Mouse (Mus musculus) ES-E14 (cell line): ENCODE measurements around the gene Stat3. TPM values are rescaled to one million over a fixed set of nuclear protein-coding genes. Genes with fewer than 3 reads are reported as not detected.

ENCODE experiments used
- DNase-seq: peaks from one replicate; pipeline ENCODE4 v3.0.0-alpha.2; 2013; ENCODE audit warnings: low read depth, low spot score
- H3K27ac ChIP-seq: 2 replicates; pipeline ENCODE4 v1.5.1; 2012; ENCODE audit warnings: low read depth, mild to moderate bottlenecking, low read length, moderate library complexity, mixed read lengths; ENCODE audit not compliant: poor library complexity, insufficient read depth, severe bottlenecking
- H3K36me3 ChIP-seq: 2 replicates; pipeline ENCODE4 v1.6.1; 2012; ENCODE audit warnings: mild to moderate bottlenecking, low read length, moderate library complexity, mixed read lengths; ENCODE audit not compliant: control insufficient read depth, poor library complexity, insufficient read depth, severe bottlenecking
- H3K4me1 ChIP-seq, 2 experiments: fragments of 150-350 bp in 1 of 2; sonication (generic) in 1 of 2; 2 replicates each; pipeline ENCODE4 v1.6.1; 2012; ENCODE audit warnings: low read length in 2 of 2, mild to moderate bottlenecking in 1 of 2, mixed read lengths in 1 of 2; ENCODE audit not compliant: control insufficient read depth in 2 of 2, insufficient read depth in 2 of 2, poor library complexity in 1 of 2
- H3K4me3 ChIP-seq, 2 experiments: fragments of 150-350 bp in 1 of 2; sonication (generic) in 1 of 2; 2 replicates each; pipeline ENCODE4 v1.5.1; 2012; ENCODE audit warnings: low read length in 2 of 2, low read depth in 1 of 2, mild to moderate bottlenecking in 1 of 2, mixed read lengths in 1 of 2; ENCODE audit not compliant: insufficient read depth in 1 of 2, poor library complexity in 1 of 2, severe bottlenecking in 1 of 2
- H3K9ac ChIP-seq: 2 replicates; pipeline ENCODE4 v1.6.1; 2012; ENCODE audit warnings: low read depth, mild to moderate bottlenecking, low read length, mixed read lengths; ENCODE audit not compliant: poor library complexity, insufficient read depth, severe bottlenecking
- H3K9me3 ChIP-seq: fragments of 150-350 bp; sonication (generic); 2 replicates; pipeline ENCODE4 v1.6.1; 2012; ENCODE audit warnings: low read depth, mild to moderate bottlenecking, low read length; ENCODE audit not compliant: control insufficient read depth, insufficient read depth
- CHD2 ChIP-seq: IDR thresholded peaks from 2 replicates; pipeline ENCODE4 v1.6.1; 2014; ENCODE audit warnings: mild to moderate bottlenecking, low read depth, low read length, inconsistent platforms
- HCFC1 ChIP-seq: IDR thresholded peaks from 2 replicates; pipeline ENCODE4 v1.6.1; 2012; ENCODE audit warnings: low read length, inconsistent platforms, borderline replicate concordance; ENCODE audit not compliant: insufficient read depth
- MAFK ChIP-seq: IDR thresholded peaks from 2 replicates; pipeline ENCODE4 v1.6.1; 2014; ENCODE audit warnings: mild to moderate bottlenecking, low read depth, low read length, inconsistent platforms; ENCODE audit not compliant: insufficient read depth
- ZC3H11A ChIP-seq: IDR thresholded peaks from 2 replicates; pipeline ENCODE4 v1.6.1; 2012; ENCODE audit warnings: low read depth, mild to moderate bottlenecking, inconsistent platforms, low read length, borderline replicate concordance
- ZNF384 ChIP-seq: IDR thresholded peaks from 2 replicates; pipeline ENCODE4 v1.6.1; 2012; ENCODE audit warnings: low read depth, low read length, inconsistent platforms
- in situ Hi-C, 2 experiments: fragments of 600-800 bp; cut with MboI; formaldehyde crosslinking; loops; one replicate each; pipeline ENCODE4 v1.15.1; 2025; ENCODE audit warnings: low sequenced_read_pairs in 2 of 2, inconsistent platforms in 1 of 2; ENCODE audit not compliant: unreplicated experiment in 2 of 2
- total RNA-seq: library from RNA; depleted of rRNA; stranded (reverse); fragments of 300-350 nt; gene quantifications from 2 replicates; pipeline ENCODE4 v1.2.3, GENCODE M21; 2012

The Stat3 gene
- total RNA-seq, 1 experiment = 61.5 TPM

DNA sequence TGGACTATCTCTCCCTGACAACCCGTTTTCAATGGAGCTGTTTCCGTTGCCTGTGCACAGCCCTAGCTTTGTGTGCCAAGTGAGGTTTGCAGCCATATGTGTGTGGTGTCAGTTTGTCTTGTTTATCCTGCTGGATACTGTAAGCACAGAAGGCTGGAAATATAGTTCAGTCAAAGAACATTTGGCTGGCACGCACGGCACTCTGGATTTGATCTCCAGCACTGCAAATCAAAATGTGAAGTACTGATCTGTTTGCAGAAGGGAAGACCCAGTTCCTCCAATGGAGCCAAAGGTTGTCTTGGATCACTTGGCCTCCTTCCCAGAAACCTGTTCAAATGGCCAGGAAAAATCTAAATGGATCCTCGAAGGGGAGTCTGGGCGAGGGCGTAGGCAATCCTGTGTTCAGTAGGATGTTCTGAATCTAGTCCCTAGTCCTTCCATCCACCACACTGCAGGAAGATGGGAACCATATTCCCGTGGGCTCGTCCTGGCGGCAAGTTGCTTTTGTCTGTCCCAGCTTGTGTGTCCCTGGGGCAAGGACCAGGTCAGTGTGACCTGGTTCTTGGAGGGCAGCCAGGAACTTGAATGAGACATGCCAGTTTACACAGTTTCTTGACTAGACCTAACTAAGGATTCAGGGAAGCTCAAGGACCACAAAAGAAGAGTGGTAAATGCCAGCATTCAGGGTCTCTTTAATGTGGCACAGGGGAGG is 68.9 kb downstream of the Stat3 start:
- in situ Hi-C loops = no loop called here
- H3K36me3 ChIP-seq = no peaks in the 10 kb centered on the region
- no peaks in the 10 kb centered on the region for H3K4me1 ChIP-seq
- no peak for TF ChIP-seq HCFC1
- TF ChIP-seq ZNF384 = no peak
- no peak for TF ChIP-seq ZC3H11A
- no peak for TF ChIP-seq MAFK
- DNase-seq = no peak
- no peak overlapping the region for H3K4me3 ChIP-seq
- no peak overlapping the region for H3K27ac ChIP-seq
- H3K9ac ChIP-seq = no peak overlapping the region
- H3K9me3 ChIP-seq = no peaks in the 10 kb centered on the region

DNA sequence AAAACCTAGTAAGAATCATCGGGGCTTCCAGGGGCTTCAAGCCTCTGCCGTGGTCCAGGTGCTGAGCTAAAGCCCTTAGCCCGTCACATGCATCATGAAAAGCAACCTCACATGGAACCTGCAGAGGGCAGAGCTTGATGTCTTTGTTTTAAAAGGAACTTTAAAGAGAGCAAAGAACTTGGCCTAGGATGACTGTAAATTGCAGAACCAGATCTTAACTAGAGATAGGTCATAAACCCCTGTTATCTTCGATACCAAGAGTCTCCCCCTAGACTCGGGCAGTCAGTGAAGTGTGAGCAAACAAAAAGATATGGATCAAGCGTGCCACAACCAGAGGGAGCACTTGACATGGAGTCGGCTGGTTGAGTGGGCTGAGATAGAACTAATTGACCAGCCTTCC is 73.7 kb downstream of the Stat3 start:
- Histone ChIP-seq H3K4me3 (no peak overlapping the region), H3K9me3 (no peaks in the 10 kb centered on the region), H3K4me1 (peaks cover 0 to 5% of the 10 kb centered on the region in 2 experiments; a peak in 2 of 4 replicates), H3K27ac (no peak overlapping the region), H3K9ac (no peak overlapping the region), H3K36me3 (no peaks in the 10 kb centered on the region)
- no peak for TF ChIP-seq CHD2
- TF ChIP-seq ZC3H11A = no peak
- TF ChIP-seq MAFK = no peak
- TF ChIP-seq ZNF384 = no peak
- no peak for TF ChIP-seq HCFC1
- in situ Hi-C loops = no loop called here
- no peak for DNase-seq

DNA sequence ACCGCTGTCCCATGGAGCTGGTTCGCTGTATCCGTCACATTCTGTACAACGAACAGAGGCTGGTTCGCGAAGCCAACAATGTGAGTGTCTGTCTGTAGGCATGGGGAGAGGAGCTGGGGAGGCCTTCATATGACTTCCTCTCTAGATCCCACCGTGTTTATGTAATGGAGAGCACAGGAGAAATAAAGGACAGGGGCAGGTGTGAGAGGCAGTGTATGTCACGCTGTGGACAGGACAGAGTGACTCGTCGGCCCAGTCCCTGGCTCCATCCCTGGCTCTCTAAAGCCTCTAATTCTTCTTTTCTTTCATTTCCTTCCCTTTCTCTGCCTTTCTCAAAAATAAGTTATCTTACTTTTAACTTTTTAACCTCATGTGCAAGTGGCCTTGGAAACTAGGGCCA is 76.2 kb downstream of the Stat3 start:
- Histone ChIP-seq H3K9me3 (no peaks in the 10 kb centered on the region), H3K4me3 (no peak overlapping the region), H3K4me1 (peaks cover 0 to 13% of the 10 kb centered on the region in 2 experiments; a peak in 2 of 4 replicates), H3K36me3 (no peaks in the 10 kb centered on the region), H3K27ac (no peak overlapping the region), H3K9ac (no peak overlapping the region)
- DNase-seq = no peak
- TF ChIP-seq MAFK = no peak
- no peak for TF ChIP-seq ZNF384
- no peak for TF ChIP-seq HCFC1
- TF ChIP-seq CHD2 = no peak
- no peak for TF ChIP-seq ZC3H11A
- in situ Hi-C loops = no loop called here

GRCm38 (mm10) chr11:100861836-100862235 is 77.5 kb downstream of the Stat3 start:
- DNase-seq = no peak
- Histone ChIP-seq H3K4me1 (peaks cover 0 to 13% of the 10 kb centered on the region in 2 experiments; a peak in 2 of 4 replicates), H3K9me3 (no peaks in the 10 kb centered on the region), H3K9ac (no peak overlapping the region), H3K36me3 (no peaks in the 10 kb centered on the region), H3K4me3 (no peak overlapping the region), H3K27ac (no peak overlapping the region)
- in situ Hi-C loops = no loop called here
- TF ChIP-seq HCFC1 (no peak), MAFK (no peak), CHD2 (no peak), ZNF384 (no peak), ZC3H11A (no peak)

DNA sequence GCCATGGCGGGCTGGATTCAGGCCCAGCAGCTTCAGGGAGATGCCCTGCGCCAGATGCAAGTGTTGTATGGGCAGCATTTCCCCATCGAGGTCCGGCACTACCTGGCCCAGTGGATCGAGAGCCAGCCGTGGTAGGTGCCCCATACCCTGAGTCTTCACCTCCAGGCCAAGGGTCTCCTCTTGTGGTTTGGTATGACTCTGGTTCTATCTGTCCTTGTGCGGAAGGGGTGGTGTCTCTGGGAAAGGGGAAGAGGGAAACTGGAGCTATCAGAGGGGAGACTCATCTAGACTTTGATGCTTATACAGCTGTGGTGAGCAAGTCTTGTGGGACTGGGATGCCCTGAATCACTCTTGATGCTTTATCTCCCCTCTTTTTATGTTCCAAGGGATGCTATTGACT is 78.0 kb downstream of the Stat3 start:
- Histone ChIP-seq H3K4me3 (no peak overlapping the region), H3K9ac (no peak overlapping the region), H3K4me1 (peaks cover 0 to 13% of the 10 kb centered on the region in 2 experiments; a peak in 2 of 4 replicates), H3K27ac (no peak overlapping the region), H3K36me3 (no peaks in the 10 kb centered on the region), H3K9me3 (no peaks in the 10 kb centered on the region)
- in situ Hi-C loops = no loop called here
- TF ChIP-seq HCFC1 (no peak), ZC3H11A (no peak), ZNF384 (no peak), CHD2 (no peak), MAFK (no peak)
- no peak for DNase-seq
